Mouse (Mus musculus): Measurements from ENCODE around the gene Pgpep1. TPM values are rescaled to one million over a fixed set of nuclear protein-coding genes. Genes with fewer than 3 reads are reported as not detected.

Gene Pgpep1
- polyA plus RNA-seq, 1 experiment, result 38.5 TPM

- TF ChIP-seq USF1 (IDR thresholded peaks at IDR 0.05; ENCODE audit: low read depth) (no peak), POLR2AphosphoS2 (IDR thresholded peaks at IDR 0.05; ENCODE audit: insufficient read length, low read depth) (no peak), TCF12 (IDR thresholded peaks at IDR 0.05; ENCODE audit: insufficient read depth, poor library complexity, severe bottlenecking) (no peak), SRF (IDR thresholded peaks at IDR 0.05; ENCODE audit: control insufficient read depth, insufficient read length, low read depth) (no peak), E2F4 (IDR thresholded peaks at IDR 0.05; ENCODE audit: insufficient read depth) (no peak), TCF3 (IDR thresholded peaks at IDR 0.05; ENCODE audit: insufficient read length, low read depth) (no peak), CEBPB (IDR thresholded peaks at IDR 0.05; ENCODE audit: insufficient read depth, poor library complexity, severe bottlenecking) (no peak), MYOD1 (IDR thresholded peaks at IDR 0.05; ENCODE audit: control insufficient read depth in 1 of 3, insufficient read length in 2 of 3, low read depth in 2 of 3) (peak in 2 of 3 experiments; percentile 16 to 48)
- H3ac ChIP-seq (ENCODE audit: control insufficient read depth, insufficient read length), result no peak overlapping the region
- H3K4me3 ChIP-seq, result no peak overlapping the region
- no peaks in the 10 kb centered on the region for H3K79me2 ChIP-seq (ENCODE audit: control insufficient read depth, insufficient read depth)
- no peak overlapping the region for H3K4me2 ChIP-seq (ENCODE audit: low read depth)
- no peaks in the 10 kb centered on the region for H3K36me3 ChIP-seq (ENCODE audit: control insufficient read depth, insufficient read depth)
- H3K27me3 ChIP-seq (ENCODE audit: control insufficient read depth, insufficient read depth, insufficient read length), result no peaks in the 10 kb centered on the region
Measured at GRCm38 (mm10) chr8:70598722-70599121, 61.5 kb downstream of the Pgpep1 start.

DNA sequence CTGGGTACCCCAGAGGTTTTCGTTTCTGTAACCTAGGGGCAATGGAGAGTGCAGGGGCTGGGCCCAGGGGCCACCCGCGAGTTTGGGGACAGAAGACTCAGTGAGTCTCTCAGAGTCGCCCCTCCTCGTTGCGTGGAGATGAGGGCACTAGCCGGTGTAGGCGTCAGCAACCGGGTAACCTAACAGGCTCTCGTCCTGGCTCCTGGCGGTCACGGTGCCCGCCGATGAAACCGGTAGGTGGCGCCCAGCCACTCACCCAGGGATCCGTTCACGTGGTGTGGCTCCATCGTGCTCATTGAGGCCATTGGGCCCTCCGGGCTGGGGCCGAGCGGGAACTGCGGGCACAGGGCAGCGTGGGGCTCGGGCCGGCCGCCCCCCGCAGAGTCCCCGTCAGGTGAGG lies 61.9 kb downstream of the Pgpep1 start:
- Histone ChIP-seq H3K27me3 (ENCODE audit: control insufficient read depth, insufficient read depth, insufficient read length) (no peaks in the 10 kb centered on the region), H3K4me3 (no peak overlapping the region), H3K79me2 (ENCODE audit: control insufficient read depth, insufficient read depth) (no peaks in the 10 kb centered on the region), H3ac (ENCODE audit: control insufficient read depth, insufficient read length) (no peak overlapping the region), H3K4me2 (ENCODE audit: low read depth) (no peak overlapping the region), H3K36me3 (ENCODE audit: control insufficient read depth, insufficient read depth) (no peaks in the 10 kb centered on the region)
- TF ChIP-seq SRF (IDR thresholded peaks at IDR 0.05; ENCODE audit: control insufficient read depth, insufficient read length, low read depth) (no peak), TCF3 (IDR thresholded peaks at IDR 0.05; ENCODE audit: insufficient read length, low read depth) (no peak), MYOD1 (IDR thresholded peaks at IDR 0.05; ENCODE audit: control insufficient read depth in 1 of 3, insufficient read length in 2 of 3, low read depth in 2 of 3) (no peak), TCF12 (IDR thresholded peaks at IDR 0.05; ENCODE audit: insufficient read depth, poor library complexity, severe bottlenecking) (no peak), POLR2AphosphoS2 (IDR thresholded peaks at IDR 0.05; ENCODE audit: insufficient read length, low read depth) (no peak), E2F4 (IDR thresholded peaks at IDR 0.05; ENCODE audit: insufficient read depth) (no peak), USF1 (IDR thresholded peaks at IDR 0.05; ENCODE audit: low read depth) (no peak), POLR2A (IDR thresholded peaks at IDR 0.05; ENCODE audit: insufficient read length, low read depth) (no peak), MYOG (IDR thresholded peaks at IDR 0.05; ENCODE audit: control insufficient read depth in 1 of 3, insufficient read depth in 1 of 3, insufficient read length in 2 of 3, low read depth in 2 of 3) (no peak), CEBPB (IDR thresholded peaks at IDR 0.05; ENCODE audit: insufficient read depth, poor library complexity, severe bottlenecking) (no peak), REST (IDR thresholded peaks at IDR 0.05; ENCODE audit: insufficient read depth, insufficient read length) (no peak)

GRCm38 (mm10) chr8:70597417-70598272 lies 62.5 kb downstream of the Pgpep1 start:
- H3K4me3 ChIP-seq, result no peak overlapping the region

DNA sequence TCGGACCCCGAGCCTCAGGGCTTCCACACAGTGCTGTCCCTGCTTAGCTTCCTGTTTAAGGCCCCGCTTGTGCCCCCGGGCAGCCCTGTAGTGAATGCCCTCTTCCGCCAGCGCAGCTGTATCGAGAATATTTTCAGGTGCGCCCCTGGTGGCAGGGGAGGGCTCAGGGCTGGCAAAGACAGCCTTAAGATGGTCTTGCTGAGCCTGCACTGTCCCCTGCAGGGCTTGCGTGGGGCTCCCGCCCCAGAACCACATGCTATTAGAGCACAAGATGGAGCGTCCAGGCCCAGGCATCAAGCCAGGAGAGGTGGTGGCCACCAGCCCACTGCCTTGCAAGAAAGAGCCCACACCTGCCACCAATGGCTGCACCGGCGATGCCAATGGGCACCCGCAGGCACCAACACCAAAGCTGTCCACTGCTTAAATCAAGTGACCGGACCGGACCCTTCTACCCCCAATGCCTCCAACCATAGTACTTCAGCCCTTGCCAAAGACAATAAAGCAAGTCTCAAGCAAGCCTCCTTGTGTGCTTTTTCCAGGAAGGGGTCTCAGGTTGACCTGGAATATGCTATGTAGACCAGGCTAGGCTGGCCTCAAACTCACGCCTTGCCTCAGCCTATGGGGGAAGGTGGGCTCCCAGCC lies 63.3 kb downstream of the Pgpep1 start:
- TF ChIP-seq MYOD1 (IDR thresholded peaks at IDR 0.05; ENCODE audit: control insufficient read depth in 1 of 3, insufficient read length in 2 of 3, low read depth in 2 of 3) (no peak), USF1 (IDR thresholded peaks at IDR 0.05; ENCODE audit: low read depth) (no peak), MAX (IDR thresholded peaks at IDR 0.05; ENCODE audit: low read depth) (no peak), POLR2AphosphoS2 (IDR thresholded peaks at IDR 0.05; ENCODE audit: insufficient read length, low read depth) (no peak), TCF12 (IDR thresholded peaks at IDR 0.05; ENCODE audit: insufficient read depth, poor library complexity, severe bottlenecking) (no peak), REST (IDR thresholded peaks at IDR 0.05; ENCODE audit: insufficient read depth, insufficient read length) (no peak), SRF (IDR thresholded peaks at IDR 0.05; ENCODE audit: control insufficient read depth, insufficient read length, low read depth) (no peak), MYOG (IDR thresholded peaks at IDR 0.05; ENCODE audit: control insufficient read depth in 1 of 3, insufficient read depth in 1 of 3, insufficient read length in 2 of 3, low read depth in 2 of 3) (no peak), TCF3 (IDR thresholded peaks at IDR 0.05; ENCODE audit: insufficient read length, low read depth) (no peak)
- Histone ChIP-seq H3K4me2 (ENCODE audit: low read depth) (no peak overlapping the region), H3K36me3 (ENCODE audit: control insufficient read depth, insufficient read depth) (peaks cover 2% of the 10 kb centered on the region), H3ac (ENCODE audit: control insufficient read depth, insufficient read length) (no peak overlapping the region), H3K79me2 (ENCODE audit: control insufficient read depth, insufficient read depth) (no peaks in the 10 kb centered on the region), H3K4me3 (no peak overlapping the region), H3K27me3 (ENCODE audit: control insufficient read depth, insufficient read depth, insufficient read length) (no peaks in the 10 kb centered on the region)

More at GRCm38 (mm10) chr8:70597417-70598272, 62.5 kb downstream of the Pgpep1 start:
- no peaks in the 10 kb centered on the region for H3K79me2 ChIP-seq (ENCODE audit: control insufficient read depth, insufficient read depth)
- H3ac ChIP-seq (ENCODE audit: control insufficient read depth, insufficient read length), result no peak overlapping the region
- H3K36me3 ChIP-seq (ENCODE audit: control insufficient read depth, insufficient read depth), result no peaks in the 10 kb centered on the region
- H3K27me3 ChIP-seq (ENCODE audit: control insufficient read depth, insufficient read depth, insufficient read length), result no peaks in the 10 kb centered on the region
- TF ChIP-seq MYOG (IDR thresholded peaks at IDR 0.05; ENCODE audit: control insufficient read depth in 1 of 3, insufficient read depth in 1 of 3, insufficient read length in 2 of 3, low read depth in 2 of 3), result no peak
- TF ChIP-seq MAX (IDR thresholded peaks at IDR 0.05; ENCODE audit: low read depth), result no peak
- no peak for TF ChIP-seq CEBPB (IDR thresholded peaks at IDR 0.05; ENCODE audit: insufficient read depth, poor library complexity, severe bottlenecking)
- no peak for TF ChIP-seq TCF12 (IDR thresholded peaks at IDR 0.05; ENCODE audit: insufficient read depth, poor library complexity, severe bottlenecking)
- no peak for TF ChIP-seq SRF (IDR thresholded peaks at IDR 0.05; ENCODE audit: control insufficient read depth, insufficient read length, low read depth)
- no peak for TF ChIP-seq REST (IDR thresholded peaks at IDR 0.05; ENCODE audit: insufficient read depth, insufficient read length)
- no peak for TF ChIP-seq POLR2AphosphoS2 (IDR thresholded peaks at IDR 0.05; ENCODE audit: insufficient read length, low read depth)
- TF ChIP-seq POLR2A (IDR thresholded peaks at IDR 0.05; ENCODE audit: insufficient read length, low read depth), result no peak
- TF ChIP-seq MYOD1 (IDR thresholded peaks at IDR 0.05; ENCODE audit: control insufficient read depth in 1 of 3, insufficient read length in 2 of 3, low read depth in 2 of 3), result no peak
- TF ChIP-seq TCF3 (IDR thresholded peaks at IDR 0.05; ENCODE audit: insufficient read length, low read depth), result no peak
- no peak for TF ChIP-seq E2F4 (IDR thresholded peaks at IDR 0.05; ENCODE audit: insufficient read depth)
- no peak for TF ChIP-seq USF1 (IDR thresholded peaks at IDR 0.05; ENCODE audit: low read depth)
- H3K4me2 ChIP-seq (ENCODE audit: low read depth), result no peak overlapping the region

Other genes with a start within 250 kb of the Pgpep1 start
- gene Crtc1, start 220.8 kb downstream of the Pgpep1 start, polyA plus RNA-seq (2012; fragmentation: generic; extraction: Trizol), result 9.6 TPM
- gene Klhl26, start 183.4 kb downstream of the Pgpep1 start, polyA plus RNA-seq (2012; fragmentation: generic; extraction: Trizol), result 32.5 TPM
- 0.04 TPM for gene Tmem59l, start 173.0 kb downstream of the Pgpep1 start, polyA plus RNA-seq (2012; fragmentation: generic; extraction: Trizol)
- gene Crlf1, start 167.2 kb downstream of the Pgpep1 start, polyA plus RNA-seq (2012; fragmentation: generic; extraction: Trizol), result 99.1 TPM
- 259 TPM for gene Rex1bd, start 153.6 kb downstream of the Pgpep1 start, polyA plus RNA-seq (2012; fragmentation: generic; extraction: Trizol)
- gene Uba52, start 149.6 kb downstream of the Pgpep1 start, polyA plus RNA-seq (2012; fragmentation: generic; extraction: Trizol), result 2,253 TPM
- gene Fkbp8, start 132.7 kb downstream of the Pgpep1 start, polyA plus RNA-seq (2012; fragmentation: generic; extraction: Trizol), result 329 TPM
- gene Kxd1, start 132.4 kb downstream of the Pgpep1 start, polyA plus RNA-seq (2012; fragmentation: generic; extraction: Trizol), result 73.8 TPM
- gene Ell, start 120.9 kb downstream of the Pgpep1 start, polyA plus RNA-seq (2012; fragmentation: generic; extraction: Trizol), result 12.7 TPM
- 40.4 TPM for gene Isyna1, start 66.0 kb downstream of the Pgpep1 start, polyA plus RNA-seq (2012; fragmentation: generic; extraction: Trizol)
- 133 TPM for gene Ssbp4, start 51.5 kb downstream of the Pgpep1 start, polyA plus RNA-seq (2012; fragmentation: generic; extraction: Trizol)
- not detected for gene Lrrc25, start 44.2 kb downstream of the Pgpep1 start, polyA plus RNA-seq (2012; fragmentation: generic; extraction: Trizol)
- gene Gdf15, start 27.9 kb downstream of the Pgpep1 start, polyA plus RNA-seq (2012; fragmentation: generic; extraction: Trizol), result 54.1 TPM
- 178 TPM for gene Lsm4, start 12.9 kb upstream of the Pgpep1 start, polyA plus RNA-seq (2012; fragmentation: generic; extraction: Trizol)
- 246 TPM for gene Jund, start 38.6 kb upstream of the Pgpep1 start, polyA plus RNA-seq (2012; fragmentation: generic; extraction: Trizol)
- 0.02 TPM for gene Iqcn, start 43.1 kb upstream of the Pgpep1 start, polyA plus RNA-seq (2012; fragmentation: generic; extraction: Trizol)
- 0.23 TPM for gene Gm3336, start 58.2 kb upstream of the Pgpep1 start, polyA plus RNA-seq (2012; fragmentation: generic; extraction: Trizol)
- gene Pde4c, start 63.3 kb upstream of the Pgpep1 start, polyA plus RNA-seq (2012; fragmentation: generic; extraction: Trizol), result 0.10 TPM
- 34.9 TPM for gene Rab3a, start 94.3 kb upstream of the Pgpep1 start, polyA plus RNA-seq (2012; fragmentation: generic; extraction: Trizol)
- 73.0 TPM for gene Mpv17l2, start 100.6 kb upstream of the Pgpep1 start, polyA plus RNA-seq (2012; fragmentation: generic; extraction: Trizol)
- gene Pik3r2, start 116.3 kb upstream of the Pgpep1 start, polyA plus RNA-seq (2012; fragmentation: generic; extraction: Trizol), result 130 TPM
- gene Mast3, start 144.7 kb upstream of the Pgpep1 start, polyA plus RNA-seq (2012; fragmentation: generic; extraction: Trizol), result 31.7 TPM
- gene Il12rb1, start 148.1 kb upstream of the Pgpep1 start, polyA plus RNA-seq (2012; fragmentation: generic; extraction: Trizol), result 6.5 TPM
- gene Arrdc2, start 179.3 kb upstream of the Pgpep1 start, polyA plus RNA-seq (2012; fragmentation: generic; extraction: Trizol), result 5.8 TPM
- gene Kcnn1, start 202.9 kb upstream of the Pgpep1 start, polyA plus RNA-seq (2012; fragmentation: generic; extraction: Trizol), result 11.9 TPM
- gene Ccdc124, start 213.5 kb upstream of the Pgpep1 start, polyA plus RNA-seq (2012; fragmentation: generic; extraction: Trizol), result 141 TPM
- 3.0 TPM for gene Slc5a5, start 232.4 kb upstream of the Pgpep1 start, polyA plus RNA-seq (2012; fragmentation: generic; extraction: Trizol)
- 5,695 TPM for gene Rpl18a, start 237.0 kb upstream of the Pgpep1 start, polyA plus RNA-seq (2012; fragmentation: generic; extraction: Trizol)
- 62.0 TPM for gene Map1s, start 245.5 kb upstream of the Pgpep1 start, polyA plus RNA-seq (2012; fragmentation: generic; extraction: Trizol)

Data from myocyte (in vitro differentiated cells).